Mouse (Mus musculus) cerebellum, postnatal 14 days (tissue): ENCODE data around the gene Olfr1535.
A peak's percentile ranks its signal among the peaks of the same experiment; 100 is the strongest.

Source experiments
- DNase-seq, 2 experiments: peaks; one replicate each; pipeline ENCODE4 v3.0.0; 2021; ENCODE audit warnings: mixed read lengths in 2 of 2

Gene Olfr1535

DNA sequence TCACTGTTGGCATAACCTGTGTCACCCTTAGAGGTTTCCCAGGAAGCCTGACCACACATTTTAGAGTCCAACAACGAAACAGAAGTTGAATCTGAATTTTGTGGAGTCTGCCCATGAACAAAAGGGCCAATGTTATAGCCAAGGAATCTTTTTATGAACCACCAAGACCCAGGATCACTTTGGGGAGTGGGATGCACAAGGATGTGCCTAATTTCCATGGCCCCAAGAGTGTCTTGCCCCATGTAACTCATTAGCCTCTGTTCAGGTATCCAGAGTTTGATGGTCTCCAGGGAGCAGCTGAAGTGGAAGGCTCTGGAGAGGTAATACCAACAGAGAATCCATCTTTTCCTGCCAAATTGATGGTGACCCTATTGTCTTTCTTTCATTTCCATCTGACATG, at the start of gene Olfr1535:
Gene Olfr1535, minus strand, starts transcription at position 101 of the 400 bp plus-strand sequence.
- DNase-seq = no peak

- no peak for DNase-seq
Observed at GRCm38 (mm10) chr13:21591618-21592017, 31.9 kb upstream of the Olfr1535 start.

DNA sequence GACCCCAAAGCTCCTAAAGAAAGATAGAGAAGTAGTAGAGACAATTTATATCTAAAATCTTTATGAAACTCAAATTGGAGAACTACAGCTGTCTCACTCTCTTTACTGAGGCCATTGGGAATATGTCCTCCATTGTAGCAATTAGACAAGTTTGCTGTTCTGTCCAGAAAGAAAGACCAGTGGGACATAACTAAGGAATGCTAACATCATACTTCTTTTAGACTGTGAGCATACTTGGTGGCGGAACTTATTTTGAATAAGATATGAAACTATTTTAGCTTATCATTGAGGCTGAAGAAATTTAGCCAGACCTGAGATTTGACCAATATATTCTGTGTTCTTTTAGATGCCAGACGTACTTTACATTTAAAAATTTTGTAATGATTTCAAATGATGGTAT, 22.0 kb upstream of the Olfr1535 start, which contains the start of gene Olfr1364:
Gene Olfr1364, minus strand, starts transcription at position 101 of the 400 bp plus-strand sequence.
- no peak for DNase-seq

- no peak for DNase-seq
Observed at GRCm38 (mm10) chr13:21550416-21551110, 9.1 kb downstream of the Olfr1535 start.

DNA sequence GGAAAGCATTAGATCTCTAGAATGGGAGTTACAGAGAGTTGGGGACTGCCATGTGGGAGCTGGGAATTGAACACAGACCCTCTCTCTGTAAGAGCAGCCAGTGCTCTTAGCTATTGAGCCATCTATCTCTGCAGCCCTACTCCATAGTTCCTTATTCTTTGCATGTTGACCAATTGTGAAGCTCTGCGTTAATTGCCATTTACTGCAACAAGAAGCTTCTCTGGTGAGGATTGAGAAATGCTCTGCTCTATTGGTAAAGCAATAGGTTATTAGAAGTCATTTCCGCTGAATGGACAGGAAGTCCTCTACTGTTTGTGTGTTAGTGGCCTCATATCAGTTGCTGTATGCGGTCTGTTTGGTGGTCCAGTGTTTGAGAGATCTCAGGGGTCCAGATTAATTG, 10.2 kb downstream of the Olfr1535 start:
- no peak for DNase-seq

GRCm38 (mm10) chr13:21542708-21543107, 17.0 kb downstream of the Olfr1535 start, which contains the start of gene Olfr1366:
Gene Olfr1366 (minus strand): TSS chr13:21542808.
- DNase-seq = no peak

GRCm38 (mm10) chr13:21530781-21531201, 28.9 kb downstream of the Olfr1535 start, which contains the start of gene Zkscan8:
Gene Zkscan8 (minus strand): TSS chr13:21531120.
- peak; percentile 88 to 93 for DNase-seq

GRCm38 (mm10) chr13:21530136-21530535, 29.6 kb downstream of the Olfr1535 start:
- DNase-seq = no peak

DNA sequence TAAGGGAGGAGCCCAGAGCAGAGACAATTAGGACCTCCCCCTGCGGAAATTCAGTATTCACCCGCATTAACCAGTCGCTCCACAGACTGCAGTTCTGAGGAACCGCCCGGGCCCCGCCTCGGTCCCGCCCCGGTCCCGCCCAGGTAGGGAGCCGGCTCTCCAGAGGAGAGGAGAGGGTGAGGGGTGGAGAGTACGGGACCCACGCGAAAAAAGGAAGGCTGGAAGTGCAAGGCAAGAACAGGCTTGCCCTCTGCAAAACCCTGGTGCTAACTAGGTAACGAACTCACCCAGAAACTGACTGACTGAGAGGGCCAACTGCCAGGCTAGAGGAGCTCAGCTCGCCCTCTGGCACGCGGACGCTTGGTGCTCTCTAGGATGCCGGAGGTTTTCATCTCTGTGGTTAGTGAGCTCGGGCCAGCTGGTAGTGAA, 53.5 kb downstream of the Olfr1535 start:
- peak; percentile 85 to 88 for DNase-seq
